Mouse (Mus musculus): ENCODE results near the gene Tcirg1.

- TF ChIP-seq POLR2A (IDR thresholded peaks at IDR 0.05; ENCODE audit: borderline replicate concordance, extremely low read depth, insufficient read depth, insufficient read length, poor library complexity, severe bottlenecking) (no peak), CTCF (IDR thresholded peaks at IDR 0.05; ENCODE audit: borderline replicate concordance, extremely low read depth, insufficient read depth, insufficient read length) (no peak)
Measured at GRCm38 (mm10) chr19:3904363-3904675, 2.6 kb downstream of the Tcirg1 start.
